Mouse (Mus musculus): Measurements from ENCODE around the gene Frmd4a. TPM values are rescaled to one million over a fixed set of nuclear protein-coding genes. Genes with fewer than 3 reads are reported as not detected.

Gene Frmd4a
- total RNA-seq, 2 experiments from 2014 or later = 42.2 to 75.6 TPM

DNA sequence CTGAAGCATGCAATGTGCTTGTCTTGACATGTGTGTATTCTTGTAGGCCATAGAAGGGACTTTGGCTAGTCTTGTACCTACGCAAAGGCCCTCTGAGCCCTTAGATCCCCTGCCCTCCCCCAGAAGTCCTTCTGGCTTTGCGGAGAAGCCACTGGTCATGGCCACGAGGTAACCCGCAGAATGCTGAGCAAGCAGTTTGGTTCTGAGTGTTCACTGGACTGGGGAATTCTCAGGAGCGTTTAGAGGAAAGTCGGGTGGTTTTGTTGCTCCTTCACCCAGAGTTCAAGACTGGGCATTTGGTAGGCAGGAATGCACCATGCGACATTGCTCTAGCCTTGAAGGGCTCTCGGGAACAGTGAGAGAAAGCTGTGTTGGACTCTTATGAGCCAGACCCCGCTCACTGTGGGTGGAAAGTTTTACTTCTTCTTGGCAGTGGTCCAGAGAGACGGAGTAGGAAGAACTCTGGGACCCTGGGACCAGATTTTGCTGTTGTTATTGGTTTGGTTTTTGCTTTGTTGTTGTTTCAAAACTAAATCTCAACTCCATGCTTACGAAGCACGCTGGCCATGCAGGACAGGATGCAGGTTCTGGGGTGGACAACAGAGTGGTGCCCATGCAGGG is 432.5 kb downstream of the Frmd4a start:
- no peak for DNase-seq (ENCODE audit: low spot score in 2 of 2)
- intact Hi-C loops (cut with DNase I) = no loop called here

DNA sequence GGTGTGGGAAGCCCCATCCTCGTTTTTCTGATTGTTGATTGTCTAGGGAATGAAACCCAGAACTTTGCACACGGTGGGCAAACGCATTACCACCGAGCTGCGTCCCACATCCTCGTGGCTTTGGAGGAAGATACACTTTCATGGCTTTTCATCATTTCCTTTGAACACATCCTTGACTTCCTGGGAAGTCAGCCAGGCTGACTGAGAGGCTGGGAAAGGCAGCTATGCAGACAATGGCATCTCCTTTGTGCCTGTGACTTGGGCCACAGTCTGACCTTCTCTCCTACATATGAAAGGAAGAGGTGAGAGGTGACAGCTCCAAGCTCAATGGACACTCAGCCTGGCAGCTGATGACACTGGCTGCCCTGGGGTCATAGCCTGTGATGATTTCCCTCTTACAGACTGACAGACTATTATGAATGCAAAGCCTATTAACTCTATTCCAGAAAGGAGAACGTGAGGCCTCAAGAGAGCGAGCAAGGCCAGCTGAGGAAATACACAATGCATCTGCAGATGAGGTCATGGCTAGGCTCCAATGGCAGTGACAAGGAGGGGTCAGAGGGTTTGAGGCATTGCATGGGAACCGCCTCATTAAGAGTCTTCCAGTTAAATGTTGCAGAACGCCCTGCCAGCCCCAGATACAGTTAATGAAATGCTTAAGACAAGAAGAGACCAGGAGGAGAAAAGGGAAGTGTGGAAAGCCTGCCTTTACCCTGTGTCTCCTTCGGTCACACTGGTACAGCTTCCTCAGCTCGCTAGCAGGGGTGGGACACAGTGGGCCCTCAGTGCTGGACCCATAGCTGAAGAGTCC is 435.3 kb downstream of the Frmd4a start:
- DNase-seq (ENCODE audit: low spot score in 2 of 2) = no peak
- intact Hi-C loops (cut with DNase I) = no loop called here

DNA sequence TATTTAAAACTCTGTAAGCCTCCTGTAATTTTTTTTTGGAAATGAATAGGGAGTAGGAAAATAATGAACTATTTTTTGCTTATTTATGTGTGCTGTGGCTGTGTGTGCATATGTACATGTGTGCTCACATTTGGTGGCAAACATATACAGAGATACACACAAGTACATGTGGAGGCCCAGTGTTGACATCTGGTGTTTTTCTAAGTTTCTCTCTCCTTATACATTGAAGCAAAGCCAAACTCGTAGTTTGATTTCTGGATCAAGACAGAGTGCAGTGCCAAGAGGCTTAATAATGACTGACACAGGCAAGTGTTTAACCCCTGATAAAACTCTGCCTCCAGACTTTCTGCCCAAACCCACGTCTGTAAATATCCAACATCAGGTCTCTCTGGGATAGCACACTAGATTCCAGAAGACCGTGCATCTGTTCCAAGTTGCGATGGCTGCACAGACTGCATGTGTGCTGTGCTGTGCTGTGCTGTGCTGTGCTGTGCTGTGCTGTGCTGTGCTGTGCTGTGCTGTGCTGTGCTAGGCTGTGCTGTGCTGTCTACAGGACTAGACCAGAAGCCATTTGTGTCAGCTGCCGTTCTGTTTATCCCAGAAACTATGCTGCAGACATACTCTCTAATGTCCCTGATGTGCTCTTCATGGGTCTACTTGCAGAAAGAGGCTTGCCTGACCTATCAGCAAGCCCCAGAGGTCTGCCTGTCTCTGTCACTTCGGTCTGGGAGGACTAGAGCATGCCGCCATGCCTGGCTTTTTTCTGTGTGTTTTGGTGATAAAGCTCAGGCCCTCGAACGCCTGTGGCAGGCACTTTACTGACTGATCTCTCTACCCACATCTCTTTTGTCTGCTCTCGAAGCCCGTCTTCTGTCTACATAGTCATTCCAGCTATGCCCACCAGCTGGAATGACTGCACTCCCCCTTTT is 437.8 kb downstream of the Frmd4a start:
- DNase-seq (ENCODE audit: low spot score in 2 of 2) = no peak
- intact Hi-C loops (cut with DNase I) = no loop called here

DNA sequence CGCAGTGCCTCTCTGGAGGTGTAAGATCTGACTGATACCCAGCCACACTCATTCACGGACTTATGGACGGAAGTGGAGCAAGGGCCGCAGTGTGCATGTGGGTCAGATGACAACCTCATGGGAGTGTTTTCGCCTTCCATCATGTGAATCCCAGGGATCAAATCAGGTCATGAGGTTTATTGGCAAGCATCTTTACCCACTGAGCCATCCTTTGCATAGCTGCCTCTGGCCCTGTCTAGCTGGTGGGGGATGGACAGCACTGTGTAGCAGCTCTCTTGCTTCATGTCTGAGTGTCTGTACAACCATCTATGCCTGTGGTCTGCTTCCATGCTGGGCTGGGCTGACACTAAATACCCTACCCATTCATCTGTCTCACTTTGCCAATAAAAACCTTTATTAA is 443.4 kb downstream of the Frmd4a start:
- intact Hi-C loops (cut with DNase I) = no loop called here

DNA sequence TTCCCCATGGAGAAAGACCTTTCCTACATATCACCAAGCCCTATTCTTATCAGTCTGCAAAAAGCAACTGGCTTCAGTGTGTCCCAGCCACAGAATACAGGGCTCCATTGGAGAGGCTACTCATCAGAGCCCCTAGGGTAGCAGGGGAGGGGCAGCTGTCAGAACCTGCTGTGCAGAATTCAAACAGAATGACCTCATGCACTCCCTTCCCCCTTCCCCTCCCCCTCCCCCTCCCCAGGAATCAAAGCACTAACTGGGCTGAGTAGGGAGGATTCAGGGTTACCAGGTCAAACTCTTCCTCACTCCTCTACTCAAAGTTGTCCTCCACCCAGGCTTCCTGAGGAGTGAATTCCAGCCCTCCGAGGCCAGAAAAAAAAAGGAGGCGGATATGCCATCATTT is 444.0 kb downstream of the Frmd4a start:
- intact Hi-C loops (cut with DNase I) = no loop called here
- no peak for DNase-seq (ENCODE audit: low spot score in 2 of 2)

More for the DNA sequence above, 443.4 kb downstream of the Frmd4a start:
- DNase-seq (ENCODE audit: low spot score in 2 of 2) = no peak

DNA sequence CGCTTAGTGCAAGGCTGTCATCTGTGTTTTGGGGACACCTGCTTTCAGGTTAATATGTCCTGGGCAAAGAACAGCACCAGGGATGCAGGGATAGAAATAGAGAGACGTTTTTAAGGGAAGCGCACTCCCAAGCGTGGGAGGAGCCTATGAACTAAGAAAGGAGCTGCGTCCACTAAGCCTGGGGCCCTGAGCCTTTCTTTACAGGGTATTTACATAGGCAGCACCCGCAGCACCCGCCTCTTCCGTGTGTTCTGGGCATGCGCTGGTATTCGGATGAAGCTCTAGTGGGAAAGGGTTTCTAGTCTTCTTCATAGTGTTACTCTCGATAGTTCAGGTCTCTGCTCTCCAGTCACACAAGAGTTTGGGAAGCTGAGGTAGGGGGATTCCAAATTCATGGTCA is 445.0 kb downstream of the Frmd4a start:
- DNase-seq (ENCODE audit: low spot score in 2 of 2) = no peak
- intact Hi-C loops (cut with DNase I) = no loop called here

DNA sequence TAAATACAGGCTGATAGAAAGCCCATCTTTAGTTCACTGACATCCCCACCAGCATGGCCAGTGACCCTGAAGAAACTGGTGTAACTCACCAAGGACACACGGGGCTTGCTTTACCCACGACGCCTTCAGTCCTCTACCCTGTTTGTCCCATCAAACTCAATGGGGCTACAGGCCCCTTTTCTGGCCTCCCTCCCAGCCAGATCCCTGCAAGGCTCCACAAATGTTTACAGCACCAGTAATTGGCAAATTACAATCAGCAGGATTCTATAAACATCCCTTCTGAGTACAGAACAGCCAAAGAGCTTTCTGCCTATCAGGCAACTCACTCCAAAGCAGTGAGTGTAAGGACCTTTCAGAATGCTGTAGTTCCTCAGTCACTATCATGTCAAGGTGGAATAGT is 448.6 kb downstream of the Frmd4a start:
- intact Hi-C loops (cut with DNase I) = no loop called here
- no peak for DNase-seq (ENCODE audit: low spot score in 2 of 2)

DNA sequence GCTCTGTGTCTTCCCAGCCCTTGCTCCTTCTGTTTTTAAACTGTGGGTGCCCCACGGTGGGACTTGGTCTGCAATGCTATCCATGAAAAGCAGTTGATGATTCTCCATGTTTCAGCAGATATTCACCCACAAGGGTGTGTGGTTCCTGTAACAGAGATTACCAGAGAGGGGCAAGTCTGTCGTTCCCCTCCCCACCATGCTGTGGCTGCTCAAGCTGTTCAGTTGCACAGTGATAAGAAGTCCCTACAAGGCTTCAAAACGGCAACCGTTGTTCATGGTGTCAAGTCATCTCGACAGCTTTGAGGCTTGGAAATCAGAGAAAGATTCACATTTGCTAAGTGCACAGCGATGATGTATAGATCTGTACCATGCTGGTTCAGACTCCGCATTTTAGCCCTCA is 449.8 kb downstream of the Frmd4a start:
- DNase-seq (ENCODE audit: low spot score in 2 of 2) = no peak
- intact Hi-C loops (cut with DNase I) = no loop called here

DNA sequence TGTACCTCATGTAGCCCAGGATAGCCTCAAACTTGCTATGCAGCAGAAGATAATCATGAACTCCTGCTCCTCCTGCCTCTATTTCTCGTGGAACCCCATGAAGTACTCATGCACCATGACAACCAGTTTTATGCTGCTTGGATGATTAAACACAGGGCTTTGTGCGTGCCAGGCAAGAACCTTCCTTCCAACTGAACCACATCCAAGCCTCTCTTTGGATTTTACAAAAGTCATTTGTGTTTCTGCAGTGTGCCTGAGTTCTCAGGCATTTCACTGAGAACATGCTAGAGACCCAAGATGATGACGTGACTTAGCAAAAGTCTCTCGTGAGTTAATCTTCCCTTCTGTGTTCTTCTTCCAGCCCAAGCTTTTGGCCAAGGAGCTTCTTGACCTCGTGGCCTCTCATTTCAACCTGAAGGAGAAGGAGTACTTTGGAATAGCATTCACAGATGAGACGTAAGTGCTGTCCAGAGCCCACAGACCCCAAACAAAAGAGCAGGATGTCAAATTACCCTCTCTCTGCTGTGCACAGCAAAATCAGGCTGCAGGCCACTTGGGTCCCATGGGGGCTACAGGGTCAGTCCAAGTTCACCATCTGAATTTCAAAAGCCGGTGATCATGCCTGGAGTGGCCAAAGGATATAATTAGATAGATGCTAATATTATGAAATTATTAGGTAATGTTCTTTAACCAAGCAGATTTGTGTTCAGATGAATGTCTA is 455.4 kb downstream of the Frmd4a start:
- no peak for DNase-seq (ENCODE audit: low spot score in 2 of 2)
- intact Hi-C loops (cut with DNase I) = loop anchor here (5.0 kb wide), 1 partner anchor 71 kb away; no protein-coding TSS in a partner anchor

DNA sequence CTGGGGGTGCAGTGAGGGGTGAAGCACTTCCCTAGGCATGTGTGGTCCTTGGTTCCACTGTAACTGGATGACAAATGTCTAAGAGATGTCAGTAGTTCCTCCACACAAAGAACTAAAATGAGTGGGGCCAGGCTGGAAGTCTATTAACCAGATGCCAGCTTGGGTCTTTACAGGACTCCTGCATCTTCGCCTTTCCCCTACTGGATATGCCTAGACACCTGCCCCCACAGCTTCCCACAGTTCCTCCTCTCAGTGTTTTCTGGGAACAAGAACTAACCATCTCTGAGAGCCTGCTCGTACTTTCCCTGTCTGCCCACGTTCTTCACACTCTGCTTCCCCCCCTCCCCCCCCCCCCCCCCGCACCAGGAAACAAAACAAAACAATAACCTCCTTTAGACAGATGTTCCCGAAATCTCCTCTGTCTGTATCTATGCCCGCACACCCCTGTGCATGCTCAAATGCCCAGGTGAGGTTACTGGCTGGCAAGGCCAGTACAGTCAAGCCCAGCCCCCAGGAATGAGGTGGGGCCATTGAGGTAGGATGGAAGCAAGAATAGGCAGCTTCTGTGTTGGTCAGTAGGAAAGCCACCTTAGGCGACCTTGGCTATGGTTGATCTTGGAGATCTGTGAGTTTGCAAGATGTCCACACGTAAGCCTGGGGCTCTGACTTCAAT is 456.5 kb downstream of the Frmd4a start:
- DNase-seq (ENCODE audit: low spot score in 2 of 2) = peak in 1 of 2 experiments; percentile 45
- intact Hi-C loops (cut with DNase I) = loop anchor here (5.0 kb wide), 1 partner anchor 72 kb away; no protein-coding TSS in a partner anchor

DNA sequence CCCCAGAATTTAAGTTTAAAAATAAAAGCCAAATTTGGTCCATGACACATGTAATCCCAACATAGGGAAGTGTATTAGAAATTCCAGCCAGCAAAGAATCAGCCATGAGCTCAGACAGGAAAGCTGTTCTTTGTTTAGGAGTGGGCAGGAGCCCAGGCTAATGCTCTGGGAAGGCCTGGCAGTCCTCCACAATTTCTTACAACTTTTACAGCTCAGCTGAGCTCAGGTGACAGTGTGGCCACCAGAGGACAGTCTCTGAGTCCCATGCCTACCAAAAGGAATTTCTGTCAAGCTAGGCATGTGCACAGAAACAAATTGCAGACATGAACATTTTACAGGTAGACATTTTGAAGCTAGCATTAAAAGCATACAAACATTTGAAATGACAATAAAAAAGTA is 457.0 kb downstream of the Frmd4a start:
- intact Hi-C loops (cut with DNase I) = loop anchor here (5.0 kb wide), 1 partner anchor 72 kb away; no protein-coding TSS in a partner anchor
- no peak for DNase-seq (ENCODE audit: low spot score in 2 of 2)

DNA sequence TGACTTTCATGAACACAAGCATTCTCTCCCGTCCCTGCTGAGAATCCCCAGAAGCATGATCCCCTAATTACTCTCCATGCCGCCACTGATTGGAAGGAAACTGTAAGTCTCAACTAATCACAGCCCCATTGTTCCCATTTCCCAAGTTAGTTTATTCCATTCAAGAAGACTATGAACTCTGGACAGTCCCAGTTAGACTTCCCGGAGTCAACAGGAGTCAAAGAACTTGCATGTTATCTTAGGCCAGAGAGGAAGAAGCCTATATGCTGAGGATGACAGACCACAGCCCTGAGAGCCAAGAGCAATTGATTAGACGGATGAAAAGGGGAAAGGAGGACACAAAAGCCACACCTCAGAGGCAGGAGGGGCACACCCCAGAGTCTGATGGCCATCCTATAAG is 458.5 kb downstream of the Frmd4a start:
- intact Hi-C loops (cut with DNase I) = no loop called here

DNA sequence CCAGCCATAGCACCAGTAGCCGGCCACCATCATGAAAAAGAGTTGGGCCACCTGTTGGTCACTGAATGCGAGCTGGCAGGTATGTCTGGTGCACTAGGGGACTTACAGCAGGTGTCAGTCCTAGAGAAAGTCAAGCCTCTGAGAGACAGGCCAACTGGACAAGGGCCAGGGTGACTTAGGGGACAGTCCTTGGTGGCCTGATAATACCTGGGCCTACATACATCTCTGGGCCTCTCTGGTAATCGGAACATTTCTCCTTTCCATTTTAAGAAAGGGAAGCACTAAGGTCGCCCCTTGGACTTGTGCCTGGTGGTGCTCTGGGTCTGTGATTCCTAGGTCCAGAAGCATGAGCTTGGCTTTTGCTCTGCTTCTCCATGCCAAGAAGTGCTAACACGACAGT is 459.1 kb downstream of the Frmd4a start:
- intact Hi-C loops (cut with DNase I) = no loop called here
- no peak for DNase-seq (ENCODE audit: low spot score in 2 of 2)

More for the DNA sequence above, 458.5 kb downstream of the Frmd4a start:
- no peak for DNase-seq (ENCODE audit: low spot score in 2 of 2)

DNA sequence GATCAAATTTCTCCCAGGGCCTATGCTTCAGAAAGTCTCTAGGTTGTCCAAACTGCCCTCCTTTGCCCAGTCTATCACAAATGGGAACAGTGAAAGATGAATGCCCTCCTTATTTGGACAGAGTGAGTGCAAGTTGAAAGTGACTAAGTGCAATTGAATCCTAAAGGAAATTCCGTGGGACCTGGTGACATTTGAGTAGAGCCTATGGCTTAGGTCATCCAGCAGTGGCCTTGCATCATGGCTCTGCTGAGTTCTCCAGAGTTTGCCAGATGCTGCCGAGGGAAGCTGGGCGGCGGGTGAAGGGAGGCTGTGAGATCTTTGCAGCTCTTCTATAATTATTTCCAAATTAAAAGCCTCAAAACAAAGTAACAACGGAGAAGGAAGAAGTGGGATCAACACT is 459.8 kb downstream of the Frmd4a start:
- intact Hi-C loops (cut with DNase I) = no loop called here
- no peak for DNase-seq (ENCODE audit: low spot score in 2 of 2)

DNA sequence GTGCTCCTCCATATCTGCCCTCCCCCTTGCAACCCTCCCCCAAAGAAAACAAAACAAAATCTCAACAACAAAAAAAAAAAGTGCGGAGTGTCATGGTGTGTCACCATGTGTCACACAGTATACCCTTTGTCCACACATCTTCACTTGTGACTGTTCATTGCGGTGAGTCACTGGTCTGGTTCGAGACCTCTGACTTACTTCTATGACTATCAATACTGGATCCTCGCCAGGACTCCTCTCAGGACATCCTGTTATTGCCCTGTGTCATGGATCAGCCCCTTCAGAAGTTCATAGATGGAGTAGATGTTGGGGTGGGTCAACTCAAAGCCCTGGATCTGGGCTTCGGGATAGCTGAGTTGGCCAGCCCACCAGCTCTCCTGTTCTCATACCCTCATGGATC is 462.7 kb downstream of the Frmd4a start:
- intact Hi-C loops (cut with DNase I) = no loop called here

DNA sequence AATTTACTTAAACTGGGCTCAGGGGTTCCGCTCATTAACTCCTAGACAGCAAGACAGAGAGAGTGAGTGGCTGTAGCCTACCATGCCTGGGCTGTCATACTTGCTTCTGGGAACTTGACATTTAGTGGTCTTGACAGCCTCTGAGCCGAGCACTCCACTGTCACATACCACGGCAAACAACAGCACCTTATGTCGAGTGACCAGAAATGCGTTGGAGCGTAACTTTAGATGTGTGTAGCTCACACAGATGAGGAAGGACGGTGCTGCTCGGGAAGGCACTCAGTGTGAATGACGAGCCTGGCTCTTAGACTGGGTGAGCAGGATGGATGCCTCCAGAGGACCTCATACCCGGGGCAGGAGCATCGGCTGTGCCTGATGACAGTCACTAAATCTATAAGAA is 463.6 kb downstream of the Frmd4a start:
- no peak for DNase-seq (ENCODE audit: low spot score in 2 of 2)
- intact Hi-C loops (cut with DNase I) = no loop called here

More for the DNA sequence above, 462.7 kb downstream of the Frmd4a start:
- no peak for DNase-seq (ENCODE audit: low spot score in 2 of 2)

DNA sequence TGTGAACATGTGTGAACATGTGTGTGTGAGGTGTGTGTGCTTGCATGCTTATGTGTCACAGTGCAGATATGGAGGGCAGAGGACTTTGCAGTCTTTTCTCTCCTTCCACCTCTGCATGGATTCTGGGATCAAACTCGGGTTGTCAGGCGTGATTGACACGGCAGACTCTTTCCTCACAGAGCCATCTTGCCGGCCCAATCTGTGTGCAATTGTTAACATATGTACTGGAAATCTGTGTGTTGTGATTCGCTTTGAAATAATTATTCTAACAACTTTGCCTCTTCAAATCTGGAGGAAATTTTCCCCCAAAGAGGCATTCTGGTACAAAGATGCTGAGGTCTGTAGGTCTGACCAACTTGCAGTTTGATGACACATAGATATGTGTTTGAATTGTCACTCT is 468.7 kb downstream of the Frmd4a start:
- intact Hi-C loops (cut with DNase I) = no loop called here
- no peak for DNase-seq (ENCODE audit: low spot score in 2 of 2)

DNA sequence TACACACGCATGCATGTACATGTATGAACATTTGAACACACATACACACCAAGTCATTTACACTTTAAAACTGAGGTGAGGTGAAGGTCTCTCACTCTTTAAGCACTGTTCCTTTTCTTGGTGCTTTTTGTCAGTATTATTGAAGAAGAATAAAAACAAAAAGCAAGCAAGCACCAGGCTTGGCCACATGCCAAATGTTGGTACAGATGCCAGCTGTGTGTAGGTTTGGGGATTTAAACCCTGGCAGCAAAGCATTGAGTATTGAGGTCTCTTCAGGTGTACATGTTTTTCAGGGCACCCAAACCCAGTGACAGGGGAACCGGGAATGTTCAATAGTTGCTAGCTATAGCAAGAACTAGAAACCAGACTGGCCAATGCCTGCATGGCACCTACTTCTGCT is 469.8 kb downstream of the Frmd4a start:
- intact Hi-C loops (cut with DNase I) = no loop called here

DNA sequence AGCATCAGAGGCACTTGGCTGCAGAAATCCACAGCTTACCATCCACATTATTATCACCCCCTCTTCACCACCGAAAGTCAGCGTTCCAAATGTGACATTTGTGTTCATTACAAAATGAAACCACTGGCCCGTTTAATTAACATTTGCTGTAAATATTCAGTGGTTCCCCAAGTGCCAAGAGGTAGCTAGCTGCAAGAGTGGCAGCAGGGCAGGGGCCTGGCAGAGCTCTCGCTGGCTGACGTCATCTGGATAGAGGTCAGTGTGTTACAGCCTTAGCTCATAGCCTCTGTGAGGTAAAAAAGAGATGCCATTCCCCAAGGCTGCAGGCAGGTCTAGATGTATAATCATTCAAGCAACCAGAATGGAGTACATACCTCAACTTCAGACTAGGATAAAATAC is 473.3 kb downstream of the Frmd4a start:
- DNase-seq (ENCODE audit: low spot score in 2 of 2) = no peak
- intact Hi-C loops (cut with DNase I) = loop anchor here (5.0 kb wide), 3 partner anchors 89 to 269 kb away; no protein-coding TSS in a partner anchor

More for the DNA sequence above, 469.8 kb downstream of the Frmd4a start:
- no peak for DNase-seq (ENCODE audit: low spot score in 2 of 2)

All from left cerebral cortex, postnatal 36 days (tissue).